In genomic region chr3:14975203-14975602, GRCm38 (mm10) we compare ENCODE assay signal across 36 mouse cellular contexts.
"Had no signal": no experiment of that assay in that cellular context is flagged by ENCODE, and none has a peak within 500 bp of the region (broad histone marks: within the 10 kb centered on the region; RNA-seq: fewer than 3 reads in every experiment).

No protein-coding gene starts in this region.

- ATAC-seq: hindbrain, embryonic 16.5 days; hindbrain, postnatal 0 days; inflammation-experienced regulatory T-cells, adult 6 months; intestine, embryonic 15.5 days; intestine, embryonic 16.5 days; intestine, postnatal 0 days had no signal

- H3K4me2 ChIP-seq: heart, embryonic 11.5 days; heart, embryonic 12.5 days; heart, embryonic 13.5 days; heart, embryonic 15.5 days; hindbrain, embryonic 12.5 days; hindbrain, embryonic 13.5 days; hindbrain, embryonic 14.5 days; hindbrain, embryonic 15.5 days; intestine, embryonic 15.5 days; kidney, embryonic 15.5 days had no signal

- H3K4me3 ChIP-seq: heart, adult 2 months; heart, embryonic 10.5 days; heart, embryonic 12.5 days; heart, embryonic 13.5 days; heart, embryonic 15.5 days; hindbrain, embryonic 10.5 days; hindbrain, embryonic 12.5 days; hindbrain, embryonic 13.5 days; hindbrain, embryonic 15.5 days; intestine, embryonic 15.5 days; kidney, embryonic 15.5 days; layer of hippocampus, adult 2 months had no signal

- H3K9me3 ChIP-seq: heart, embryonic 10.5 days; heart, embryonic 12.5 days; heart, embryonic 13.5 days; heart, embryonic 15.5 days; hindbrain, embryonic 10.5 days; hindbrain, embryonic 12.5 days; hindbrain, embryonic 13.5 days; hindbrain, embryonic 15.5 days; intestine, embryonic 15.5 days; kidney, embryonic 15.5 days had no signal

- H3K27me3 ChIP-seq: heart, embryonic 12.5 days; heart, embryonic 13.5 days; heart, embryonic 15.5 days; hindbrain, embryonic 12.5 days; hindbrain, embryonic 13.5 days; hindbrain, embryonic 15.5 days; intestine, embryonic 15.5 days; kidney, embryonic 15.5 days had no signal

- H3K27ac ChIP-seq: heart, adult 2 months; heart, embryonic 10.5 days; heart, embryonic 13.5 days; heart, embryonic 15.5 days; hindbrain, embryonic 10.5 days; hindbrain, embryonic 12.5 days; hindbrain, embryonic 13.5 days; hindbrain, embryonic 14.5 days; hindbrain, embryonic 15.5 days; hindbrain, postnatal 0 days; intestine, embryonic 15.5 days; kidney, embryonic 15.5 days; kidney, postnatal 0 days; layer of hippocampus, adult 2 months had no signal

- H3K9ac ChIP-seq: heart, embryonic 12.5 days; heart, embryonic 13.5 days; heart, embryonic 15.5 days; hindbrain, embryonic 12.5 days; hindbrain, embryonic 13.5 days; hindbrain, embryonic 14.5 days; hindbrain, embryonic 15.5 days; intestine, embryonic 15.5 days; kidney, embryonic 15.5 days had no signal

- H3K4me1 ChIP-seq: heart, embryonic 10.5 days; heart, embryonic 12.5 days; hindbrain, embryonic 10.5 days; hindbrain, embryonic 12.5 days; hindbrain, embryonic 13.5 days; hindbrain, embryonic 15.5 days; intestine, embryonic 15.5 days; kidney, embryonic 15.5 days had no signal

- DNase-seq: heart, adult 18-20 months; heart, adult 2 months; heart, postnatal 10 days; heart, postnatal 14 days; heart, postnatal 36 days; heart, postnatal 4 days; kidney, adult 11 months; kidney, adult 18-20 months; kidney, adult 2 months; kidney, adult 8-10 months; kidney, adult 9 months; kidney, postnatal 10 days; kidney, postnatal 14 days; kidney, postnatal 25 days; kidney, postnatal 36 days; kidney, postnatal 4 days; layer of hippocampus, adult 9-11 months had no signal

- H3K36me3 ChIP-seq: heart, embryonic 10.5 days; heart, embryonic 12.5 days; heart, embryonic 13.5 days; heart, embryonic 15.5 days; hindbrain, embryonic 10.5 days; hindbrain, embryonic 12.5 days; hindbrain, embryonic 13.5 days; hindbrain, embryonic 15.5 days; intestine, embryonic 15.5 days; kidney, embryonic 15.5 days had no signal
